Mouse (Mus musculus) testis, adult 2 months (tissue): ENCODE data around the gene Gpr158. TPM values are rescaled to one million over a fixed set of nuclear protein-coding genes. Genes with fewer than 3 reads are reported as not detected.
"Not testable (repeated sequence)": the region's sequence is repeated elsewhere in the genome, so short reads cannot be mapped to it uniquely, and the experiment has no call there.

Experiments used
- H3K27ac ChIP-seq: fragments of 200-500 bp; 2 replicates; pipeline ENCODE4 v1.5.1; 2012; ENCODE audit warnings: low read depth, low read length; ENCODE audit not compliant: control insufficient read depth, insufficient read depth
- H3K27me3 ChIP-seq: fragments of 200-500 bp; 2 replicates; pipeline ENCODE4 v1.6.1; 2012; ENCODE audit warnings: mild to moderate bottlenecking, low read length, moderate library complexity; ENCODE audit not compliant: control insufficient read depth, insufficient read depth
- H3K36me3 ChIP-seq: fragments of 200-500 bp; 2 replicates; pipeline ENCODE4 v1.6.1; 2012; ENCODE audit warnings: mild to moderate bottlenecking, low read length; ENCODE audit not compliant: control insufficient read depth, insufficient read depth
- H3K4me1 ChIP-seq: fragments of 200-500 bp; 2 replicates; pipeline ENCODE4 v1.6.1; 2012; ENCODE audit warnings: low read length; ENCODE audit not compliant: control insufficient read depth, insufficient read depth
- H3K4me3 ChIP-seq: fragments of 200-500 bp; 2 replicates; pipeline ENCODE4 v1.5.1; 2012; ENCODE audit warnings: low read depth, mild to moderate bottlenecking, low read length, moderate library complexity, mixed read lengths; ENCODE audit not compliant: control insufficient read depth
- CTCF ChIP-seq: fragments of 200-500 bp; IDR thresholded peaks from 2 replicates; pipeline ENCODE4 v1.5.1; 2012; ENCODE audit warnings: low read depth, mild to moderate bottlenecking, inconsistent platforms, low read length, moderate library complexity; ENCODE audit not compliant: control insufficient read depth, insufficient read depth, insufficient replicate concordance
- POLR2A ChIP-seq: fragments of 200-500 bp; IDR thresholded peaks from 2 replicates; pipeline ENCODE4 v1.6.1; 2012; ENCODE audit warnings: low read depth, mild to moderate bottlenecking, inconsistent platforms, low read length, moderate library complexity; ENCODE audit not compliant: control insufficient read depth
- polyA plus RNA-seq: library from polyadenylated mRNA; depleted of rRNA; stranded (reverse); fragments of >200 nt; gene quantifications from 2 replicates; pipeline ENCODE4 v1.2.3, GENCODE M21; 2012

Gpr158 gene
- polyA plus RNA-seq, 1 experiment: 0.28 TPM

GRCm38 (mm10) chr2:21397347-21397746 is 30.0 kb downstream of the Gpr158 start:
- H3K27me3 ChIP-seq: no peaks in the 10 kb centered on the region
- peaks cover 3% of the 10 kb centered on the region; the same call in 1 of the 2 replicates for H3K4me1 ChIP-seq
- H3K36me3 ChIP-seq: no peaks in the 10 kb centered on the region
- no peak overlapping the region for H3K27ac ChIP-seq
- TF ChIP-seq POLR2A (no peak), CTCF (no peak)
- no peak overlapping the region for H3K4me3 ChIP-seq

- H3K27me3 ChIP-seq: no peaks in the 10 kb centered on the region
- no peak overlapping the region for H3K27ac ChIP-seq
- peaks cover 3% of the 10 kb centered on the region; the same call in 1 of the 2 replicates for H3K4me1 ChIP-seq
- TF ChIP-seq CTCF (no peak), POLR2A (no peak)
- H3K4me3 ChIP-seq: no peak overlapping the region
- no peaks in the 10 kb centered on the region for H3K36me3 ChIP-seq
These were observed 32.3 kb downstream of the Gpr158 start for GRCm38 (mm10) chr2:21399657-21400056.

- Histone ChIP-seq H3K27ac (no peak overlapping the region), H3K27me3 (no peaks in the 10 kb centered on the region), H3K4me3 (no peak overlapping the region), H3K36me3 (no peaks in the 10 kb centered on the region), H3K4me1 (no peaks in the 10 kb centered on the region)
- TF ChIP-seq CTCF (no peak), POLR2A (no peak)
These were observed 38.3 kb downstream of the Gpr158 start for GRCm38 (mm10) chr2:21405617-21406016.

GRCm38 (mm10) chr2:21407443-21407985 is 40.2 kb downstream of the Gpr158 start:
- TF ChIP-seq CTCF (no peak), POLR2A (no peak)
- Histone ChIP-seq H3K27me3 (no peaks in the 10 kb centered on the region), H3K4me1 (no peaks in the 10 kb centered on the region), H3K4me3 (no peak overlapping the region), H3K36me3 (no peaks in the 10 kb centered on the region), H3K27ac (no peak overlapping the region)

GRCm38 (mm10) chr2:21408821-21409220 is 41.5 kb downstream of the Gpr158 start:
- H3K36me3 ChIP-seq: no peaks in the 10 kb centered on the region
- TF ChIP-seq POLR2A: no peak
- no peak overlapping the region for H3K4me3 ChIP-seq
- no peaks in the 10 kb centered on the region for H3K27me3 ChIP-seq
- H3K27ac ChIP-seq: no peak overlapping the region
- no peaks in the 10 kb centered on the region for H3K4me1 ChIP-seq

- TF ChIP-seq POLR2A: no peak
- TF ChIP-seq CTCF: no peak
- no peak overlapping the region for H3K27ac ChIP-seq
- no peaks in the 10 kb centered on the region for H3K36me3 ChIP-seq
- no peaks in the 10 kb centered on the region for H3K27me3 ChIP-seq
- no peak overlapping the region for H3K4me3 ChIP-seq
- no peaks in the 10 kb centered on the region for H3K4me1 ChIP-seq
These were observed 62.9 kb downstream of the Gpr158 start for GRCm38 (mm10) chr2:21430288-21430687.

- H3K36me3 ChIP-seq: no peaks in the 10 kb centered on the region
- no peak overlapping the region for H3K4me3 ChIP-seq
- TF ChIP-seq CTCF (no peak), POLR2A (no peak)
- no peaks in the 10 kb centered on the region for H3K4me1 ChIP-seq
- H3K27ac ChIP-seq: no peak overlapping the region
- H3K27me3 ChIP-seq: no peaks in the 10 kb centered on the region
These were observed 63.8 kb downstream of the Gpr158 start for GRCm38 (mm10) chr2:21431182-21431581.

DNA sequence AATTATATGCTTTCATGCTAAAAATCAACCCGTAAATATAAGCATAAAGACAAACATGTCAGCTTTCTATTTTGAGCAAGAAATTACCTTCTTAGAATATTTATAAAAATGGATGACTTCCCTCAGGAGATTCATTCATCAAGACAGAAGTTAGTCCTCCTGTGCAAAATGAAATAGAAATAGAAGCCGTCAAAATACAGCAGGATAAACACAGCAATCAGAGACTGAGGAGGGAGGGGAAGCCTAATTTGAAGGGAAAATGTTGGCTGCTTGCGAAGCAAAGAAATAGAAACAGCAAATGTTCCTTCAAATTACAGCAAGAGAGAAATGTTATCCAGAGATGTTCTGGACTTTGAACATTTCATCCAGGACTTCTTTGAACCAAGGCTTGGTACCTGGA is 72.3 kb downstream of the Gpr158 start:
- H3K27ac ChIP-seq: no peak overlapping the region
- H3K4me1 ChIP-seq: no peaks in the 10 kb centered on the region
- no peak overlapping the region for H3K4me3 ChIP-seq
- H3K36me3 ChIP-seq: no peaks in the 10 kb centered on the region
- no peaks in the 10 kb centered on the region for H3K27me3 ChIP-seq
- no peak for TF ChIP-seq CTCF
- no peak for TF ChIP-seq POLR2A

GRCm38 (mm10) chr2:21460606-21461005 is 93.3 kb downstream of the Gpr158 start:
- not testable (repeated sequence) for H3K4me1 ChIP-seq, H3K4me3 ChIP-seq, H3K27ac ChIP-seq, H3K36me3 ChIP-seq, H3K27me3 ChIP-seq
